Mouse (Mus musculus) kidney, embryonic 14.5 days (tissue): ENCODE data around the gene Gja1. TPM values are rescaled to one million over a fixed set of nuclear protein-coding genes. Genes with fewer than 3 reads are reported as not detected.
A peak's percentile ranks its signal among the peaks of the same experiment; 100 is the strongest.

ENCODE experiments used
- ATAC-seq: fragments of 200-750 bp; cut with Nextera tagmentation; 2 replicates; pipeline ENCODE4 v1.8.0; 2017; ENCODE audit warnings: moderate number of reproducible peaks, mild to moderate bottlenecking, moderate TSS enrichment, moderate library complexity; ENCODE audit not compliant: low FRiP score, low TSS enrichment
- H3K27ac ChIP-seq: fragments of 300-500 bp; sonication (generic); 2 replicates; pipeline ENCODE4 v1.5.1; 2014; ENCODE audit warnings: low read depth, mild to moderate bottlenecking, low read length, moderate library complexity, mixed read lengths
- H3K27me3 ChIP-seq: fragments of 300-500 bp; sonication (generic); 2 replicates; pipeline ENCODE4 v1.6.1; 2014; ENCODE audit warnings: mild to moderate bottlenecking, low read length; ENCODE audit not compliant: control insufficient read depth, insufficient read depth
- H3K36me3 ChIP-seq: fragments of 300-500 bp; sonication (generic); 2 replicates; pipeline ENCODE4 v1.6.1; 2014; ENCODE audit warnings: low read length, mixed read lengths; ENCODE audit not compliant: control insufficient read depth, insufficient read depth
- H3K4me1 ChIP-seq: fragments of 300-500 bp; sonication (generic); 2 replicates; pipeline ENCODE4 v1.6.1; 2014; ENCODE audit warnings: low read length, mixed read lengths; ENCODE audit not compliant: control insufficient read depth, insufficient read depth
- H3K4me2 ChIP-seq: fragments of 300-500 bp; sonication (generic); replicated peaks from 2 replicates; pipeline ENCODE4 v1.6.1; 2014; ENCODE audit warnings: low read depth, mild to moderate bottlenecking, low read length
- H3K4me3 ChIP-seq: fragments of 300-500 bp; sonication (generic); 2 replicates; pipeline ENCODE4 v1.5.1; 2014; ENCODE audit warnings: mild to moderate bottlenecking, low read length
- H3K9ac ChIP-seq: fragments of 300-500 bp; sonication (generic); 2 replicates; pipeline ENCODE4 v1.6.1; 2014; ENCODE audit warnings: low read depth, mild to moderate bottlenecking, low read length, moderate library complexity
- H3K9me3 ChIP-seq: fragments of 300-500 bp; sonication (generic); 2 replicates; pipeline ENCODE4 v1.6.1; 2016; ENCODE audit warnings: low read length; ENCODE audit not compliant: control insufficient read depth
- WGBS: fragments of 180-500 bp; shearing (Covaris S2); extraction: QIAGEN DNeasy Blood & Tissue Kit; methylation state at CpG from one replicate; pipeline ENCODE4 v1.1.7; 2014; 5-methylcytosine and 5-hydroxymethylcytosine counted together
- polyA plus RNA-seq: library from polyadenylated mRNA; unstranded; fragments of >200 nt; fragmentation: Nextera tagmentation; extraction: Ambion mirVana; gene quantifications from 2 replicates; pipeline ENCODE4 v1.2.1, GENCODE M21; 2014

The Gja1 gene
- 120 and 183 TPM in 2 replicates for polyA plus RNA-seq

- no peaks in the 10 kb centered on the region for H3K27me3 ChIP-seq
- no peaks in the 10 kb centered on the region for H3K36me3 ChIP-seq
- peak within 1 kb of the TSS; percentile 63 for H3K4me2 ChIP-seq
- peak; percentile 81 for ATAC-seq
- WGBS: 0% methylated on average over 23 of the region's 23 CpGs
- no peaks in the 10 kb centered on the region for H3K9me3 ChIP-seq
- H3K4me1 ChIP-seq: peaks cover 10% of the 10 kb centered on the region; the same call in 1 of the 2 replicates
- H3K27ac ChIP-seq: peak within 1 kb of the TSS; percentile 87
- peak within 1 kb of the TSS; percentile 83 for H3K9ac ChIP-seq
- peak within 1 kb of the TSS; percentile 76 for H3K4me3 ChIP-seq
Measured at GRCm38 (mm10) chr10:56377097-56377965, at the start of gene Gja1. Gene Gja1, plus strand, starts transcription at chr10:56377330.

DNA sequence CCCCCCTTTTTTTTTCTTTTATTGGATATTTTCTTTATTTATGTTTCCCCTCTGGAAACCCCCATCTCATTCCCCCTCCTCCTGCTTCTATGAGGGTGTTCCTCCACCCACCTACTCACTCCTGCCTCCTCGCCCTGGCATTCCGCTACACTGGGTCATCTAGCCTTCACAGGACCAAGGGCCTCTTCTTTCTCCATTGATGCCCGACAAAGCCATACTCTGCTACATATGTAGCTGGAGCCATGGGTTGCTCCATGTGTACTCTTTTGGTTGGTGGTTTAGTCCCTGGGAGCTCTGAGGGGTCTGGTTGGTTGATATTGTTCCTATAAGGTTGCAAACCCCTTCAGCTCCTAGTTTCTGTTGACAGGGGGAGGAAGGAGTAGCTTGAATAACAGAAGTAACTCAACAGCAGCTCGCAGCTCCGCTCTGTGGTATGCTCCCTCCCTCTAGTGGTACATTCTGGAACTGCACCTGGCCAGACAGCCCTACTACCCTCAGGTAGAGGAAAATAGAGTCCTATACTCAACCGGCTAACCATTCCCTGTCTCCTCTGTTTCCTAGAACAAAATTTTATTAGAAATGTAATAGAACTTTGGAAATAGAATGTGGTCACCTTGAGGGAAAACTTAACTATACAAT, 38.2 kb upstream of the Gja1 start:
- no peaks in the 10 kb centered on the region for H3K4me1 ChIP-seq
- H3K27ac ChIP-seq: no peak overlapping the region
- H3K4me2 ChIP-seq: no peak overlapping the region
- no peaks in the 10 kb centered on the region for H3K36me3 ChIP-seq
- no peak overlapping the region for H3K4me3 ChIP-seq
- no peaks in the 10 kb centered on the region for H3K27me3 ChIP-seq
- WGBS: 52% methylated on average over 6 of the region's 6 CpGs
- peak; percentile 91 for ATAC-seq
- no peak overlapping the region for H3K9ac ChIP-seq
- H3K9me3 ChIP-seq: no peaks in the 10 kb centered on the region

DNA sequence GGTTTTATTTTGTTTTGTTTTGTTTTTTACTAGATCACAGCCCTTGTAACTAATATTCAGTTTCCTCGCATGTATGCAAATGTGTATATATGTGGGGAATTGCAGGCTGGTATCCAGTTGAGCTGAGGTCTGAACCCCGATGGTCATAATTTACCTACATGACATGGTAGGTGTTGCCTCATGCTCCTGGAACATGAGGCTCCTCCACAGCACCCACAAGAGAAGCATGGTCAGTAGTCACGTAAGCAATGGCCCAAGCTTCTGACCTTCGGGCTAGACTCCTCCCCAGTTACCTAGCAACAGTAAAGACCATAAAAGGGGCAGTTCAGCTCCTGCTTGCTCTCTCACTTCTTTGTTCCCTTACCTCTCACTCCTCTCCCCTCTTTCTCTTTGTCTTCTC, 16.7 kb upstream of the Gja1 start:
- Histone ChIP-seq H3K27ac (no peak overlapping the region), H3K4me1 (no peaks in the 10 kb centered on the region), H3K27me3 (no peaks in the 10 kb centered on the region), H3K9me3 (no peaks in the 10 kb centered on the region), H3K36me3 (no peaks in the 10 kb centered on the region), H3K4me2 (no peak overlapping the region), H3K4me3 (no peak overlapping the region), H3K9ac (no peak overlapping the region)
- ATAC-seq: no peak
- WGBS: 66% methylated on average over 4 of the region's 4 CpGs

GRCm38 (mm10) chr10:56369073-56369472, 8.1 kb upstream of the Gja1 start:
- Histone ChIP-seq H3K27ac (no peak overlapping the region), H3K4me3 (no peak overlapping the region), H3K9me3 (no peaks in the 10 kb centered on the region), H3K27me3 (no peaks in the 10 kb centered on the region), H3K4me1 (0 out of 2 replicates have a peak, but pooled peaks cover 2% of the 10 kb centered on the region), H3K9ac (no peak overlapping the region), H3K4me2 (no peak overlapping the region), H3K36me3 (no peaks in the 10 kb centered on the region)
- 22% methylated on average over 7 of the region's 7 CpGs for WGBS
- ATAC-seq: peak; percentile 67; the same call in 1 of the 2 replicates

GRCm38 (mm10) chr10:56373021-56373720, 4.0 kb upstream of the Gja1 start:
- Histone ChIP-seq H3K4me1 (0 out of 2 replicates have a peak, but pooled peaks cover 4% of the 10 kb centered on the region), H3K36me3 (no peaks in the 10 kb centered on the region), H3K4me2 (peak overlapping the region; percentile 8; the same call in 1 of the 2 replicates), H3K27ac (no peak overlapping the region), H3K9me3 (no peaks in the 10 kb centered on the region), H3K27me3 (no peaks in the 10 kb centered on the region), H3K9ac (no peak overlapping the region), H3K4me3 (no peak overlapping the region)
- WGBS: 28% methylated on average over 8 of the region's 8 CpGs
- no peak for ATAC-seq

DNA sequence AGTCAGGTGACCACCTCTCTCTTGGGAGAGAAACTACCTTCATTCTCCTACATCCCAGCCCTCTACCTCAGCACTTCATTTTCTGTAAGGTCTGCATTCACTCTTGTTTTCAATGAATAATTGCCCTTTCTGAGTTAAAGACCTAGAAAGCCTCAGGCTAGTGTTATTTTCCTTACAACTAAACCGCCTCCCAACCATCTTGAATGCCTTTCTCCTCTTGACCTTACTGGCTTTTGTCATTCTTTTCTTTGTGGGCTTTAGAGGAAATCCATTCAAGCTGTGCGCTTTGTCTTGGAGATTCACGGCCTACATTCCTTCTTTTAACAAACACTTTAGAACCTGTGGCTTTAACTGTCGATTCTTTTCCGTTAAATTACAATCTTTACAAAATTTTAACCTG, 3.0 kb upstream of the Gja1 start:
- Histone ChIP-seq H3K4me1 (0 out of 2 replicates have a peak, but pooled peaks cover 4% of the 10 kb centered on the region), H3K27me3 (no peaks in the 10 kb centered on the region), H3K9me3 (no peaks in the 10 kb centered on the region), H3K36me3 (no peaks in the 10 kb centered on the region), H3K27ac (no peak overlapping the region), H3K4me2 (no peak overlapping the region), H3K4me3 (no peak overlapping the region), H3K9ac (no peak overlapping the region)
- no peak for ATAC-seq
- whole genome bisulfite sequencing: 41% methylated on average over 5 of the region's 5 CpGs

GRCm38 (mm10) chr10:56375906-56376468, 1.1 kb upstream of the Gja1 start:
- H3K9ac ChIP-seq: no peak overlapping the region
- no peaks in the 10 kb centered on the region for H3K27me3 ChIP-seq
- H3K9me3 ChIP-seq: no peaks in the 10 kb centered on the region
- no peaks in the 10 kb centered on the region for H3K36me3 ChIP-seq
- no peak overlapping the region for H3K4me2 ChIP-seq
- H3K27ac ChIP-seq: no peak overlapping the region
- WGBS: 41% methylated on average over 9 of the region's 9 CpGs
- H3K4me1 ChIP-seq: 0 out of 2 replicates have a peak, but pooled peaks cover 4% of the 10 kb centered on the region
- H3K4me3 ChIP-seq: no peak overlapping the region
- ATAC-seq: no peak

- peak overlapping the region; percentile 83 for H3K9ac ChIP-seq
- H3K4me2 ChIP-seq: peak overlapping the region; percentile 63
- H3K36me3 ChIP-seq: no peaks in the 10 kb centered on the region
- peak; percentile 3; the same call in 1 of the 2 replicates for ATAC-seq
- no peaks in the 10 kb centered on the region for H3K27me3 ChIP-seq
- WGBS: under 1% methylated on average over 25 of the region's 25 CpGs
- no peaks in the 10 kb centered on the region for H3K9me3 ChIP-seq
- peak overlapping the region; percentile 76 for H3K4me3 ChIP-seq
- H3K27ac ChIP-seq: peak overlapping the region; percentile 87
- H3K4me1 ChIP-seq: peaks cover 10% of the 10 kb centered on the region; the same call in 1 of the 2 replicates
Measured at GRCm38 (mm10) chr10:56377966-56378647, 977 bp downstream of the Gja1 start.
